Comparison of ENCODE assay signal across 9 mouse cellular contexts in the genomic region with DNA sequence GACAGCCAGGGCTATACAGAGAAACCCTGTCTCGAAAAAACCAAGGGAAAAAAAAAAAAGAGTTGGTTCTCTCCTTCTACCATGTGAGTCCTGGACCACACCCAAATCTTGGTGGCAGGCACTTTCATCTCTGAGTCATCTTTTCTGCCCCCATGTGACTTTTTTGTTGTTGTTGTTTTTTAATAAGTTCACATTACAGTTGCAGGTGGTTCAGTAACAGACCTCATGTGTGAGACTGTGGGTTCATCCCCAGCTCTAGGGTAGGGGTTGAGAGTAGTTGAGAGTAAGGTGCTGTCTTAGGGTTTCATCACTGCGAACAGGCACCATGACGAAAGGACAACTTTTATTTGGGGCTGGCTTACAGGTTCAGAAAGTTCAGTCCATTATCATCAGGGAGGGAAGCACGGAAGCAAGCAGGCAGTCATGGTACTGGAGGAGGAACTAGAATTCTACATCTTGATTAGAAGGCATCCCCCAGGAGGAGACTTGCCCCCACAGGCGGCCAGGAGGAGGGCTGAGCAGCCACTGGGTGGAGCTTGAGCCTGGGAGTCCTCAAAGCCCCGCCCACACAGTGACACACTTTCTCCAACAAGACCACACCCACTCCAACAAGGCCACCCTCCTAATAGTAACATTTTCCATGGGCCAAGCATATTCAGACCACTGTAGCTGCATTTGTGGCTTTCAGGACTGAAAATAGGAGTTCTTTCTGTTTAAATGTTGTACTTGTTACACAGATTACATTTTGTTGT. TPM values are rescaled to one million over a fixed set of nuclear protein-coding genes. Genes with fewer than 3 reads are reported as not detected.
DNase-seq lines count a peak whose midpoint lies in the region; ATAC-seq and TF ChIP-seq lines count a peak whose summit lies in the region.
"Had no signal": no experiment of that assay in that cellular context is flagged by ENCODE, and none has a peak within 500 bp of the region (broad histone marks: within the 10 kb centered on the region; RNA-seq: fewer than 3 reads in every experiment).

No protein-coding gene starts in this region.

- TF ChIP-seq EP300 in CH12.LX (IDR thresholded peaks at IDR 0.05; ENCODE audit: low read length), result peak; percentile 53

- H3K4me1 ChIP-seq in CH12.LX (ENCODE audit: control insufficient read depth in 1 of 2, insufficient read depth in 2 of 2), result peaks cover 8 to 13% of the 10 kb centered on the region in 2 experiments
- H3K4me1 ChIP-seq: limb, embryonic 15.5 days had no signal

- peak overlapping the region in 2 of 3 experiments; percentile 9 to 29 for H3K4me3 ChIP-seq in CH12.LX (replicated peaks in 1 of 3; ENCODE audit: low read depth in 2 of 3, low read length in 2 of 3, poor library complexity in 1 of 3)
- H3K4me3 ChIP-seq: limb, embryonic 15.5 days had no signal

- H3K36me3 ChIP-seq in CH12.LX (replicated peaks in 1 of 2; ENCODE audit: control insufficient read depth in 1 of 2, insufficient read depth in 1 of 2, low read length in 1 of 2), result no peaks in the 10 kb centered on the region
- H3K36me3 ChIP-seq: limb, embryonic 15.5 days had no signal

- peak overlapping the region; percentile 64 for H3K4me2 ChIP-seq in CH12.LX (ENCODE audit: insufficient read depth, low read depth, poor library complexity, severe bottlenecking)
- H3K4me2 ChIP-seq: limb, embryonic 15.5 days had no signal

- TF ChIP-seq CTCF in CH12.LX (conservative IDR thresholded peaks at IDR 0.05 in 1 of 2, IDR thresholded peaks at IDR 0.05 in 1 of 2; ENCODE audit: low read depth in 2 of 2, low read length in 2 of 2), result no peak

- H3K9me3 ChIP-seq in CH12.LX (replicated peaks; ENCODE audit: low read length), result peaks cover 10% of the 10 kb centered on the region
- H3K9me3 ChIP-seq: limb, embryonic 15.5 days had no signal

- dilution Hi-C loops in CH12.LX (cut with MboI; ENCODE audit: extremely low pct_ligation_motif_present, extremely low pct_unique_long_range_greater_than_20kb, low sequenced_read_pairs), result no loop called here

- in situ Hi-C loops in CH12.LX (cut with MboI; ENCODE audit: low pct_ligation_motif_present, low pct_unique_long_range_greater_than_20kb, low sequenced_read_pairs), result no loop called here

- H3K9ac ChIP-seq in CH12.LX (ENCODE audit: insufficient read depth, low read depth), result no peak overlapping the region
- H3K9ac ChIP-seq: limb, embryonic 15.5 days had no signal

- TF ChIP-seq POLR2A in CH12.LX (IDR thresholded peaks at IDR 0.05; ENCODE audit: low read depth, low read length), result no peak

- no peak for TF ChIP-seq RAD21 in CH12.LX (IDR thresholded peaks at IDR 0.05; ENCODE audit: low read depth, low read length)

- ATAC-seq in hematopoietic stem cell, adult 5-6 weeks (replicated peaks in 1 of 2; ENCODE audit: insufficient read depth in 1 of 2, low FRiP score in 2 of 2, low TSS enrichment in 1 of 2, low read depth in 1 of 2, poor library complexity in 2 of 2, severe bottlenecking in 2 of 2), result peak; percentile 69 to 77; a peak in 3 of 4 replicates

- no peak overlapping the region for H3K27ac ChIP-seq in CH12.LX (ENCODE audit: insufficient read depth, low read depth)
- H3K27ac ChIP-seq: limb, embryonic 15.5 days had no signal

- H3K27me3 ChIP-seq in CH12.LX (replicated peaks), result no peaks in the 10 kb centered on the region
- H3K27me3 ChIP-seq: limb, embryonic 15.5 days had no signal

- H3K79me2 ChIP-seq in CH12.LX (replicated peaks; ENCODE audit: control insufficient read depth, extremely low read depth, insufficient read depth, poor library complexity, severe bottlenecking), result no peaks in the 10 kb centered on the region

- peak; percentile 15 for DNase-seq in adrenal gland, adult 8-10 months
- no peak for DNase-seq in adrenal gland, postnatal 4 days (ENCODE audit: low spot score in 2 of 2)
- peak; percentile 91 for DNase-seq in CH12.LX (ENCODE audit: extremely low read depth)
- DNase-seq in retina, embryonic 14.5 days (ENCODE audit: low spot score), result peak; percentile 28
- no peak for DNase-seq in right cerebral cortex, adult 2 months (ENCODE audit: low spot score in 2 of 2)
- DNase-seq in cerebellum, adult 9-10 months, result no peak
- DNase-seq in right cerebral cortex, postnatal 14 days, result no peak

TF ChIP-seq in CH12.LX, 34 proteins besides CTCF, POLR2A, EP300 and RAD21:
- peak; percentile 34; the same call in 1 of the 2 replicates for TF ChIP-seq BHLHE40 (IDR thresholded peaks at IDR 0.05; ENCODE audit: low read depth, low read length)
- peak; percentile 57 for TF ChIP-seq JUN (IDR thresholded peaks at IDR 0.05; ENCODE audit: insufficient read depth, low read depth, low read length)
- TF ChIP-seq TCF12 (IDR thresholded peaks at IDR 0.05; ENCODE audit: low read depth, low read length), result 0 out of 2 replicates have a peak, but pooled peaks have one; percentile 14
- TF ChIP-seq ZMIZ1 (IDR thresholded peaks at IDR 0.05; ENCODE audit: low read depth, low read length), result no peak
- TF ChIP-seq MEF2A (IDR thresholded peaks at IDR 0.05; ENCODE audit: borderline replicate concordance, low read depth, low read length), result peak; percentile 48; the same call in 1 of the 2 replicates
- no peak for TF ChIP-seq ZC3H11A (IDR thresholded peaks at IDR 0.05; ENCODE audit: low read depth, low read length)
- no peak for TF ChIP-seq SMC3 (IDR thresholded peaks at IDR 0.05; ENCODE audit: low read depth, low read length)
- TF ChIP-seq ZNF384 (IDR thresholded peaks at IDR 0.05; ENCODE audit: low read depth, low read length), result peak; percentile 75
- no peak for TF ChIP-seq GABPA (IDR thresholded peaks at IDR 0.05; ENCODE audit: insufficient replicate concordance, low read depth, low read length)
- TF ChIP-seq USF1 (IDR thresholded peaks at IDR 0.05; ENCODE audit: low read depth, low read length), result peak; percentile 12; the same call in 1 of the 2 replicates
- no peak for TF ChIP-seq MAFK (IDR thresholded peaks at IDR 0.05; ENCODE audit: insufficient replicate concordance, low read length)
- TF ChIP-seq ZKSCAN1 (IDR thresholded peaks at IDR 0.05; ENCODE audit: borderline replicate concordance, low read depth, low read length), result no peak
- TF ChIP-seq HCFC1 (IDR thresholded peaks at IDR 0.05; ENCODE audit: low read depth, low read length), result no peak
- TF ChIP-seq E2F4 (IDR thresholded peaks at IDR 0.05; ENCODE audit: insufficient replicate concordance, low read depth, low read length), result no peak
- TF ChIP-seq PAX5 (IDR thresholded peaks at IDR 0.05; ENCODE audit: low read length), result no peak
- TF ChIP-seq POLR2AphosphoS2 (IDR thresholded peaks at IDR 0.05; ENCODE audit: low read depth, low read length), result no peak
- TF ChIP-seq ETS1 (conservative IDR thresholded peaks at IDR 0.05; ENCODE audit: low read depth, low read length), result peak; percentile 62
- no peak for TF ChIP-seq CHD2 (IDR thresholded peaks at IDR 0.05; ENCODE audit: low read length)
- TF ChIP-seq SIN3A (IDR thresholded peaks at IDR 0.05; ENCODE audit: low read length), result 0 out of 2 replicates have a peak, but pooled peaks have one; percentile 24
- no peak for TF ChIP-seq KAT2A (IDR thresholded peaks at IDR 0.05; ENCODE audit: insufficient replicate concordance, low read length)
- TF ChIP-seq MXI1 (IDR thresholded peaks at IDR 0.05; ENCODE audit: low read depth, low read length), result no peak; the same call in 1 of the 2 replicates
- TF ChIP-seq JUND (conservative IDR thresholded peaks at IDR 0.05; ENCODE audit: low read depth, low read length), result 0 out of 2 replicates have a peak, but pooled peaks have one; percentile 33
- 0 out of 2 replicates have a peak, but pooled peaks have one; percentile 25 for TF ChIP-seq TBP (conservative IDR thresholded peaks at IDR 0.05; ENCODE audit: low read depth, low read length)
- TF ChIP-seq ELF1 (IDR thresholded peaks at IDR 0.05; ENCODE audit: low read depth, low read length), result peak; percentile 37; the same call in 1 of the 2 replicates
- peak; percentile 63 for TF ChIP-seq IRF4 (IDR thresholded peaks at IDR 0.05; ENCODE audit: low read depth, low read length)
- TF ChIP-seq RCOR1 (conservative IDR thresholded peaks at IDR 0.05; ENCODE audit: low read depth, low read length), result no peak
- TF ChIP-seq USF2 (conservative IDR thresholded peaks at IDR 0.05; ENCODE audit: low read depth, low read length), result no peak

RNA-seq across cellular contexts. Expression of gene Amd1, which starts 8.1 kb away (rescaled TPM):
- total RNA-seq in adrenal gland, adult 8-10 months (2022), result 10 to 100 TPM; 42.4 to 50.2 (median 47.3) TPM
- total RNA-seq in adrenal gland, postnatal 4 days (2021), result 10 to 100 TPM; 42.2 to 43.5 TPM
- 88.3 and 133 TPM in 2 replicates for total RNA-seq in CH12.LX (2012; rRNA removed)
- total RNA-seq in CH12.LX (2014; rRNA removed), result 266 and 267 TPM in 2 replicates
- polyA plus RNA-seq in CH12.LX (2012; ENCODE audit: insufficient read length, low read depth), result 128 and 165 TPM in 2 replicates
- 181 and 193 TPM in 2 replicates for total RNA-seq in hematopoietic stem cell, adult 5-6 weeks (2017)

RNA-seq across cellular contexts. Expression of gene Cdk19, which starts 29.3 kb away (rescaled TPM):
- total RNA-seq in adrenal gland, adult 8-10 months (2022), result 10 to 100 TPM; 11.1 to 14.0 (median 12.6) TPM
- 10 to 100 TPM; 19.7 to 20.2 TPM for total RNA-seq in adrenal gland, postnatal 4 days (2021)
- 2.0 and 3.3 TPM in 2 replicates for total RNA-seq in CH12.LX (2012; rRNA removed)
- 4.7 and 4.8 TPM in 2 replicates for total RNA-seq in CH12.LX (2014; rRNA removed)
- 3.4 and 4.0 TPM in 2 replicates for polyA plus RNA-seq in CH12.LX (2012; ENCODE audit: insufficient read length, low read depth)
- 83.1 and 114 TPM in 2 replicates for total RNA-seq in hematopoietic stem cell, adult 5-6 weeks (2017)

RNA-seq across cellular contexts. Expression of gene Gtf3c6, which starts 52.2 kb away (rescaled TPM):
- 10 to 100 TPM; 26.3 to 50.8 (median 38.4) TPM for total RNA-seq in adrenal gland, adult 8-10 months (2022)
- total RNA-seq in adrenal gland, postnatal 4 days (2021), result 10 to 100 TPM; 42.6 to 46.6 TPM
- total RNA-seq in CH12.LX (2012; rRNA removed) (32.5 and 49.3 TPM in 2 replicates), CH12.LX (2014; rRNA removed) (30.8 and 32.7 TPM in 2 replicates)
- 107 and 135 TPM in 2 replicates for polyA plus RNA-seq in CH12.LX (2012; ENCODE audit: insufficient read length, low read depth)
- 201 and 321 TPM in 2 replicates for total RNA-seq in hematopoietic stem cell, adult 5-6 weeks (2017)

Comparison
In these comparisons a context has a peak if more than half of its experiments do, and no peak if none do; other contexts are left out.
1. DNase-seq: peak in adrenal gland, adult 8-10 months (single experiment), CH12.LX (single experiment) and retina, embryonic 14.5 days (single experiment); none in adrenal gland, postnatal 4 days (0 of 2), right cerebral cortex, adult 2 months (0 of 2), cerebellum, adult 9-10 months (single experiment) and right cerebral cortex, postnatal 14 days (single experiment).